Mouse (Mus musculus): ENCODE data around the gene Nlgn1.

- TF ChIP-seq POLR2A (IDR thresholded peaks at IDR 0.05; ENCODE audit: low read depth, low read length), result no peak
- no peak for TF ChIP-seq CTCF (IDR thresholded peaks at IDR 0.05; ENCODE audit: extremely low read depth, insufficient read depth, insufficient read length, insufficient replicate concordance)
These were observed 610.8 kb downstream of the Nlgn1 start for GRCm38 (mm10) chr3:25721464-25721863.
